Mouse (Mus musculus): ENCODE results near the gene Rasgrf1.

GRCm38 (mm10) chr9:90055409-90055808 is 145.7 kb downstream of the Rasgrf1 start:
- no peak for TF ChIP-seq POLR2A (IDR thresholded peaks at IDR 0.05; ENCODE audit: borderline replicate concordance, control insufficient read depth, low read depth, low read length)
- TF ChIP-seq CTCF (IDR thresholded peaks at IDR 0.05; ENCODE audit: control insufficient read depth, insufficient read depth, low read length) = no peak

All from bone marrow, adult 2 months (tissue).